Mouse (Mus musculus): ENCODE measurements around the gene D2hgdh.
"Not testable (repeated sequence)": the region's sequence is repeated elsewhere in the genome, so short reads cannot be mapped to it uniquely, and the experiment has no call there.

D2hgdh gene

GRCm38 (mm10) chr1:93826540-93826835 is 1.8 kb downstream of the D2hgdh start:
- no peak for DNase-seq (ENCODE audit: low spot score in 2 of 2)

- peak in 1 of 2 experiments; percentile 4 for DNase-seq (ENCODE audit: low spot score in 2 of 2)
These were observed 8.1 kb downstream of the D2hgdh start for GRCm38 (mm10) chr1:93832754-93833360.

- no peak for DNase-seq (ENCODE audit: low spot score in 2 of 2)
These were observed 10.0 kb downstream of the D2hgdh start for GRCm38 (mm10) chr1:93834671-93835150.

- peak in 1 of 2 experiments; percentile 1 for DNase-seq (ENCODE audit: low spot score in 2 of 2)
These were observed 10.5 kb downstream of the D2hgdh start for GRCm38 (mm10) chr1:93835211-93835610.

GRCm38 (mm10) chr1:93835876-93836531 is 11.3 kb downstream of the D2hgdh start:
- peak; percentile 6 to 17 for DNase-seq (ENCODE audit: low spot score in 2 of 2)

GRCm38 (mm10) chr1:93836532-93836913 is 11.8 kb downstream of the D2hgdh start:
- DNase-seq (ENCODE audit: low spot score in 2 of 2) = no peak

GRCm38 (mm10) chr1:93837335-93837734 is 12.6 kb downstream of the D2hgdh start:
- no peak for DNase-seq (ENCODE audit: low spot score in 2 of 2)

- DNase-seq (ENCODE audit: low spot score in 2 of 2) = not testable (repeated sequence)
These were observed 13.9 kb downstream of the D2hgdh start for GRCm38 (mm10) chr1:93838569-93838968.

GRCm38 (mm10) chr1:93845766-93846366 is 21.2 kb downstream of the D2hgdh start:
- DNase-seq (ENCODE audit: low spot score in 2 of 2) = not testable (repeated sequence)

GRCm38 (mm10) chr1:93855790-93856189 is 31.1 kb downstream of the D2hgdh start:
- not testable (repeated sequence) for DNase-seq (ENCODE audit: low spot score in 2 of 2)

- peak in 1 of 2 experiments; percentile 4 for DNase-seq (ENCODE audit: low spot score in 2 of 2)
These were observed 32.7 kb downstream of the D2hgdh start for GRCm38 (mm10) chr1:93857370-93857769.

GRCm38 (mm10) chr1:93857991-93858390 is 33.3 kb downstream of the D2hgdh start:
- DNase-seq (ENCODE audit: low spot score in 2 of 2) = no peak

GRCm38 (mm10) chr1:93859619-93860018 is 34.9 kb downstream of the D2hgdh start:
- DNase-seq (ENCODE audit: low spot score in 2 of 2) = no peak

- not testable (repeated sequence) for DNase-seq (ENCODE audit: low spot score in 2 of 2)
These were observed 36.3 kb downstream of the D2hgdh start, which contains the start of gene Gal3st2 for GRCm38 (mm10) chr1:93861048-93861447. Gene Gal3st2, plus strand, starts transcription at chr1:93861306.

GRCm38 (mm10) chr1:93871594-93872105 is 46.9 kb downstream of the D2hgdh start:
- DNase-seq (ENCODE audit: low spot score in 2 of 2) = not testable (repeated sequence)

- DNase-seq (ENCODE audit: low spot score in 2 of 2) = peak in 1 of 2 experiments; percentile 14
These were observed 49.7 kb downstream of the D2hgdh start for GRCm38 (mm10) chr1:93874405-93874804.

GRCm38 (mm10) chr1:93881778-93882177 is 57.1 kb downstream of the D2hgdh start:
- not testable (repeated sequence) for DNase-seq (ENCODE audit: low spot score in 2 of 2)

- not testable (repeated sequence) for DNase-seq (ENCODE audit: low spot score in 2 of 2)
These were observed 66.2 kb downstream of the D2hgdh start for GRCm38 (mm10) chr1:93890936-93891335.

- DNase-seq (ENCODE audit: low spot score in 2 of 2) = not testable (repeated sequence)
These were observed 72.7 kb downstream of the D2hgdh start for GRCm38 (mm10) chr1:93897395-93897794.

GRCm38 (mm10) chr1:93901291-93901690 is 76.6 kb downstream of the D2hgdh start:
- DNase-seq (ENCODE audit: low spot score in 2 of 2) = not testable (repeated sequence)

Data from right cerebral cortex, adult 2 months (tissue).